Mouse (Mus musculus): ENCODE measurements around the gene Psmd9.
"Not testable (repeated sequence)": the region's sequence is repeated elsewhere in the genome, so short reads cannot be mapped to it uniquely, and the experiment has no call there.

GRCm38 (mm10) chr5:123222346-123223050 lies 53.3 kb downstream of the Psmd9 start:
- not testable (repeated sequence) for TF ChIP-seq CTCF (IDR thresholded peaks at IDR 0.05; ENCODE audit: low read depth, low read length); GATA1 (IDR thresholded peaks at IDR 0.05; ENCODE audit: borderline replicate concordance, low read length); POLR2AphosphoS5 (IDR thresholded peaks at IDR 0.05; ENCODE audit: insufficient replicate concordance, low read depth, low read length); TAL1 (conservative IDR thresholded peaks at IDR 0.05; ENCODE audit: low read depth, low read length); GATA2 (IDR thresholded peaks at IDR 0.05; ENCODE audit: borderline replicate concordance, low read depth, low read length)
